Mouse (Mus musculus) heart, postnatal 14 days (tissue): ENCODE measurements around the gene 4930544D05Rik. TPM values are rescaled to one million over a fixed set of nuclear protein-coding genes. Genes with fewer than 3 reads are reported as not detected.

Experiments
- DNase-seq, 2 experiments: peaks; one replicate each; pipeline ENCODE4 v3.0.0; 2021 to 2022
- intact Hi-C: fragments of 180-260 bp; cut with DNase I; formaldehyde crosslinking; loops from one replicate; pipeline ENCODE4 v1.15.1; 2025
- total RNA-seq, 2 experiments: library from RNA; stranded (reverse); gene quantifications; 2 replicates each; pipeline ENCODE4 v1.2.3; 2021

The 4930544D05Rik gene
- total RNA-seq, 2 experiments from 2014 or later = not detected

GRCm38 (mm10) chr11:70597301-70597700 is 18.3 kb upstream of the 4930544D05Rik start:
- no peak for DNase-seq
- intact Hi-C loops = no loop called here

GRCm38 (mm10) chr11:70598451-70598953 is 17.1 kb upstream of the 4930544D05Rik start:
- no peak for DNase-seq
- intact Hi-C loops = no loop called here

- intact Hi-C loops = loop anchor here (1.0 to 10.0 kb wide), 3 partner anchors 42 to 170 kb away; partner anchors contain the start of genes Arrb2 and Mink1
- peak; percentile 82 to 87 for DNase-seq
Measured at GRCm38 (mm10) chr11:70605024-70605566, 10.6 kb upstream of the 4930544D05Rik start.

- no peak for DNase-seq
- intact Hi-C loops = loop anchor here (10.0 kb wide), 1 partner anchor 172 kb away; the partner anchor contains the start of gene Arrb2
Measured at GRCm38 (mm10) chr11:70606717-70607116, 8.9 kb upstream of the 4930544D05Rik start.

GRCm38 (mm10) chr11:70607611-70608010 is 8.0 kb upstream of the 4930544D05Rik start:
- intact Hi-C loops = loop anchor here (10.0 kb wide), 1 partner anchor 173 kb away; the partner anchor contains the start of gene Arrb2
- DNase-seq = no peak

GRCm38 (mm10) chr11:70608381-70609066 is 7.1 kb upstream of the 4930544D05Rik start:
- intact Hi-C loops = loop anchor here (10.0 kb wide), 1 partner anchor 174 kb away; the partner anchor contains the start of gene Arrb2

GRCm38 (mm10) chr11:70610752-70611151 is 4.9 kb upstream of the 4930544D05Rik start:
- intact Hi-C loops = loop anchor here (10.0 kb wide), 1 partner anchor 196 kb away; the partner anchor contains the start of gene Pelp1

More at GRCm38 (mm10) chr11:70608381-70609066, 7.1 kb upstream of the 4930544D05Rik start:
- peak; percentile 27 to 46 for DNase-seq

GRCm38 (mm10) chr11:70612505-70612904 is 3.1 kb upstream of the 4930544D05Rik start:
- no peak for DNase-seq
- intact Hi-C loops = loop anchor here (10.0 kb wide), 1 partner anchor 198 kb away; the partner anchor contains the start of gene Pelp1

More at GRCm38 (mm10) chr11:70610752-70611151, 4.9 kb upstream of the 4930544D05Rik start:
- DNase-seq = no peak

- intact Hi-C loops = loop anchor here (10.0 kb wide), 1 partner anchor 200 kb away; the partner anchor contains the start of gene Pelp1
- peak; percentile 62 to 70 for DNase-seq
Measured at GRCm38 (mm10) chr11:70615074-70615473, 574 bp upstream of the 4930544D05Rik start.

GRCm38 (mm10) chr11:70619101-70619500 is 3.5 kb downstream of the 4930544D05Rik start, which contains the start of gene Chrne:
TSS of gene Chrne (minus strand) at chr11:70619216.
- intact Hi-C loops = loop anchor here (10.0 kb wide), 1 partner anchor 204 kb away; the partner anchor contains the start of gene Pelp1
- no peak for DNase-seq

GRCm38 (mm10) chr11:70621972-70622814 is 6.5 kb downstream of the 4930544D05Rik start:
- intact Hi-C loops = no loop called here

GRCm38 (mm10) chr11:70623053-70623742 is 7.5 kb downstream of the 4930544D05Rik start:
- intact Hi-C loops = no loop called here
- no peak for DNase-seq

More at GRCm38 (mm10) chr11:70621972-70622814, 6.5 kb downstream of the 4930544D05Rik start:
- DNase-seq = peak; percentile 23 to 25

GRCm38 (mm10) chr11:70625473-70625872 is 9.8 kb downstream of the 4930544D05Rik start:
- intact Hi-C loops = no loop called here
- DNase-seq = peak; percentile 39 to 68

- DNase-seq = no peak
- intact Hi-C loops = no loop called here
Measured at GRCm38 (mm10) chr11:70626877-70627276, 11.2 kb downstream of the 4930544D05Rik start.

GRCm38 (mm10) chr11:70628431-70628830 is 12.8 kb downstream of the 4930544D05Rik start:
- intact Hi-C loops = no loop called here
- DNase-seq = no peak

GRCm38 (mm10) chr11:70629557-70629956 is 13.9 kb downstream of the 4930544D05Rik start:
- intact Hi-C loops = no loop called here
- no peak for DNase-seq

- DNase-seq = no peak
- intact Hi-C loops = loop anchor here (2.0 to 5.0 kb wide), 2 partner anchors 112 to 125 kb away; no protein-coding TSS in a partner anchor
Measured at GRCm38 (mm10) chr11:70630129-70630528, 14.5 kb downstream of the 4930544D05Rik start.

GRCm38 (mm10) chr11:70635601-70636000 is 20.0 kb downstream of the 4930544D05Rik start:
- DNase-seq = no peak
- intact Hi-C loops = no loop called here

GRCm38 (mm10) chr11:70637764-70638163 is 22.1 kb downstream of the 4930544D05Rik start:
- intact Hi-C loops = no loop called here
- no peak for DNase-seq
